Mouse (Mus musculus): Measurements from ENCODE around the gene Wdr48.
A peak's percentile ranks its signal among the peaks of the same experiment; 100 is the strongest.

The Wdr48 gene

GRCm38 (mm10) chr9:119925729-119926128 lies 31.1 kb downstream of the Wdr48 start:
- DNase-seq, result no peak

- DNase-seq, result peak; percentile 53 to 65
These were observed 31.8 kb downstream of the Wdr48 start for GRCm38 (mm10) chr9:119926497-119926896.

GRCm38 (mm10) chr9:119932358-119932757 lies 37.7 kb downstream of the Wdr48 start:
- DNase-seq, result no peak

GRCm38 (mm10) chr9:119933675-119934074 lies 39.0 kb downstream of the Wdr48 start:
- DNase-seq, result no peak

GRCm38 (mm10) chr9:119937005-119937773 lies 42.5 kb downstream of the Wdr48 start, which contains the start of the genes Gorasp1 and Ttc21a:
Gene Gorasp1 (minus strand): TSS chr9:119937565.
Gene Ttc21a (plus strand): TSS chr9:119937606.
- peak; percentile 98 for DNase-seq

- DNase-seq, result no peak
These were observed 43.8 kb downstream of the Wdr48 start for GRCm38 (mm10) chr9:119938496-119938895.

- no peak for DNase-seq
These were observed 45.0 kb downstream of the Wdr48 start for GRCm38 (mm10) chr9:119939646-119940045.

GRCm38 (mm10) chr9:119941407-119941806 lies 46.7 kb downstream of the Wdr48 start:
- no peak for DNase-seq

GRCm38 (mm10) chr9:119941861-119942260 lies 47.2 kb downstream of the Wdr48 start:
- no peak for DNase-seq

GRCm38 (mm10) chr9:119943326-119943725 lies 48.6 kb downstream of the Wdr48 start:
- DNase-seq, result no peak

- peak; percentile 52 to 60 for DNase-seq
These were observed 50.7 kb downstream of the Wdr48 start for GRCm38 (mm10) chr9:119945173-119945900.

- peak; percentile 42 to 53 for DNase-seq
These were observed 54.1 kb downstream of the Wdr48 start for GRCm38 (mm10) chr9:119948804-119949203.

GRCm38 (mm10) chr9:119950434-119950833 lies 55.8 kb downstream of the Wdr48 start:
- peak; percentile 65 to 68 for DNase-seq

- no peak for DNase-seq
These were observed 56.7 kb downstream of the Wdr48 start for GRCm38 (mm10) chr9:119951388-119951787.

- no peak for DNase-seq
These were observed 64.2 kb downstream of the Wdr48 start for GRCm38 (mm10) chr9:119958835-119959234.

- DNase-seq, result no peak
These were observed 67.5 kb downstream of the Wdr48 start for GRCm38 (mm10) chr9:119962216-119962615.

GRCm38 (mm10) chr9:119962987-119963667 lies 68.4 kb downstream of the Wdr48 start:
- peak; percentile 85 to 87 for DNase-seq

GRCm38 (mm10) chr9:119964206-119964605 lies 69.5 kb downstream of the Wdr48 start:
- DNase-seq, result no peak

GRCm38 (mm10) chr9:119965186-119965585 lies 70.5 kb downstream of the Wdr48 start:
- DNase-seq, result peak in 1 of 2 experiments; percentile 54

- no peak for DNase-seq
These were observed 71.7 kb downstream of the Wdr48 start for GRCm38 (mm10) chr9:119966221-119966910.

GRCm38 (mm10) chr9:119969811-119970210 lies 75.1 kb downstream of the Wdr48 start:
- DNase-seq, result no peak

- peak; percentile 85 to 88 for DNase-seq
These were observed 75.5 kb downstream of the Wdr48 start for GRCm38 (mm10) chr9:119970221-119970620.

All from kidney, postnatal 4 days (tissue).